Comparison of ENCODE assay signal across 12 mouse cellular contexts in the genomic region with DNA sequence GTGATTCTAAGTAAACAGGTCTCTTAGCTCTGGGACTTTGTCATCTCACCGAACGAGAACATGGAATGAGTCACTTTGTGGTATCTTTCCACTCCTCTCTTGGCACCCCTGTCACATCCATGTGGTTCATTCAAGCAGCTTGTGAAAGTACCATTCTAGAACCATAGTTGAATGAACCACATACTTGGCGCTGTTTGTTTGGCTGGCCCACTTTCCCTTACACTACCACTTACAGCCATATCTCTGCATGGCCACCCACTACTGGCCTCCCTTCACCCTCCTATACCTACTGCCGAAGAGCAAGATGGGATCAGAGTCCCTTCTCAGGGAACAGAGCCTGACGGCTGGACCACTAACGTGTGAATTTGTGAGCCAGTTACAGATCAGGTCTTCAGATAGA. TPM values are rescaled to one million over a fixed set of nuclear protein-coding genes. Genes with fewer than 3 reads are reported as not detected.
DNase-seq lines count a peak whose midpoint lies in the region; ATAC-seq and TF ChIP-seq lines count a peak whose summit lies in the region.
"Had no signal": no experiment of that assay in that cellular context is flagged by ENCODE, and none has a peak within 500 bp of the region (broad histone marks: within the 10 kb centered on the region; RNA-seq: fewer than 3 reads in every experiment).

No protein-coding gene starts in this region.

- no peak overlapping the region for H3ac ChIP-seq in C2C12 (ENCODE audit: control insufficient read depth, insufficient read length, low read depth)

- no peaks in the 10 kb centered on the region for H3K79me3 ChIP-seq in C2C12 (ENCODE audit: low read depth)

- no peaks in the 10 kb centered on the region for H3K36me3 ChIP-seq in C2C12 (ENCODE audit: control insufficient read depth, insufficient read depth)
- H3K36me3 ChIP-seq: limb, embryonic 13.5 days had no signal

- peak; percentile 29 for DNase-seq in layer of hippocampus, adult 9-11 months
- no peak for DNase-seq in layer of hippocampus, postnatal 14 days (ENCODE audit: low spot score in 2 of 2)
- peak; percentile 34 for DNase-seq in Patski (ENCODE audit: low read depth, low spot score)
- peak in 1 of 2 experiments; percentile 51 for DNase-seq in left cerebral cortex, adult 2 months (ENCODE audit: extremely low spot score in 1 of 2, low spot score in 2 of 2)
- no peak for DNase-seq in thymus, adult 18-20 months
- DNase-seq in heart, adult 18-20 months = no peak
- DNase-seq: cerebellum, adult 9-11 months; midbrain, embryonic 14.5 days had no signal

- no peak for TF ChIP-seq CTCF in C2C12 (IDR thresholded peaks at IDR 0.05; ENCODE audit: control insufficient read depth, insufficient read depth, insufficient read length)
- no peak for TF ChIP-seq CTCF in Patski (IDR thresholded peaks at IDR 0.05)
- TF ChIP-seq CTCF in left cerebral cortex, adult 2 months (IDR thresholded peaks at IDR 0.05) = no peak

- in situ Hi-C loops in Patski (cut with MboI; ENCODE audit: low pct_unique_long_range_greater_than_20kb) = no loop called here

- H3K79me2 ChIP-seq in C2C12 (ENCODE audit: control insufficient read depth, insufficient read depth) = no peaks in the 10 kb centered on the region

- ATAC-seq in Patski = peak; percentile 60

- CTCF ChIA-PET in Patski (lab: Charles Lee) = interaction anchor here (0.7 kb wide), 1 partner anchor 13 kb away, joined by 3 read pairs; no protein-coding TSS in a partner anchor

- no peak overlapping the region for H3K4me3 ChIP-seq in C2C12 (ENCODE audit: insufficient read depth, poor library complexity, severe bottlenecking)
- no peak overlapping the region for H3K4me3 ChIP-seq in left cerebral cortex, adult 2 months
- H3K4me3 ChIP-seq: limb, embryonic 13.5 days had no signal

- no peaks in the 10 kb centered on the region for H3K27me3 ChIP-seq in C2C12 (ENCODE audit: control insufficient read depth, insufficient read depth, insufficient read length)
- H3K27me3 ChIP-seq in Patski = no peaks in the 10 kb centered on the region

- intact Hi-C loops in left cerebral cortex, adult 2 months (cut with DNase I) = loop anchor here (2.0 to 5.0 kb wide), 2 partner anchors 87 to 127 kb away; no protein-coding TSS in a partner anchor

- H3K27ac ChIP-seq in left cerebral cortex, adult 2 months = peak overlapping the region; percentile 47; the same call in 1 of the 2 replicates
- H3K27ac ChIP-seq: kidney, postnatal 0 days; limb, embryonic 13.5 days; macrophage had no signal

- POLR2A ChIA-PET in Patski (lab: Charles Lee) = no interaction called here

TF ChIP-seq in C2C12, 6 proteins besides CTCF, POLR2A, EP300 and RAD21:
- TF ChIP-seq CEBPB (IDR thresholded peaks at IDR 0.05; ENCODE audit: low read depth) (no peak), MAX (IDR thresholded peaks at IDR 0.05) (peak; percentile 61), MYOG (IDR thresholded peaks at IDR 0.05; ENCODE audit: control insufficient read depth, extremely low read depth, insufficient read length) (no peak), USF1 (IDR thresholded peaks at IDR 0.05; ENCODE audit: low read depth) (no peak), FOSL1 (IDR thresholded peaks at IDR 0.05; ENCODE audit: insufficient read depth, low read length, poor library complexity, severe bottlenecking) (peak; percentile 9), MYOD1 (IDR thresholded peaks at IDR 0.05; ENCODE audit: control insufficient read depth, insufficient read length, low read depth) (no peak)

RNA-seq across cellular contexts. Expression of a gene that starts 54.4 kb away (rescaled TPM):
- 10 to 100 TPM; 61.7 to 68.2 TPM for total RNA-seq in layer of hippocampus, postnatal 14 days (2021)
- 17.1 TPM for polyA plus RNA-seq in C2C12 (2012; fragmentation: generic; extraction: Trizol)
- 32.6 TPM for polyA plus RNA-seq in Patski (2021)
- 10 to 100 TPM; 49.8 to 54.7 TPM for total RNA-seq in left cerebral cortex, adult 2 months (2021)
- total RNA-seq in heart, adult 18-20 months (2021) = 10 to 100 TPM; 14.8 to 19.5 TPM

Comparison
In these comparisons a context has a peak if more than half of its experiments do, and no peak if none do; other contexts are left out.
1. DNase-seq: peak in layer of hippocampus, adult 9-11 months (single experiment) and Patski (single experiment); none in layer of hippocampus, postnatal 14 days (0 of 2), thymus, adult 18-20 months (0 of 2) and heart, adult 18-20 months (0 of 2).